Mouse (Mus musculus) mesoderm, embryonic 11.5 days (tissue): Measurements from ENCODE around the gene Lsm10.
"Not testable (repeated sequence)": the region's sequence is repeated elsewhere in the genome, so short reads cannot be mapped to it uniquely, and the experiment has no call there.

Experiments
- DNase-seq: peaks from one replicate; pipeline ENCODE4 v3.0.0-alpha.2; 2012; ENCODE audit warnings: low read depth, low spot score

Gene Lsm10

GRCm38 (mm10) chr4:126095622-126096430, 597 bp upstream of the Lsm10 start:
- DNase-seq, result not testable (repeated sequence)

GRCm38 (mm10) chr4:126097711-126098253, 1.4 kb downstream of the Lsm10 start:
- no peak for DNase-seq

GRCm38 (mm10) chr4:126099365-126099764, 2.9 kb downstream of the Lsm10 start:
- no peak for DNase-seq

GRCm38 (mm10) chr4:126100764-126101163, 4.3 kb downstream of the Lsm10 start:
- DNase-seq, result no peak

- no peak for DNase-seq
Observed at GRCm38 (mm10) chr4:126102061-126102841, 5.8 kb downstream of the Lsm10 start.

- DNase-seq, result peak; percentile 72
Observed at GRCm38 (mm10) chr4:126103057-126103581, 6.7 kb downstream of the Lsm10 start.

GRCm38 (mm10) chr4:126103590-126104068, 7.2 kb downstream of the Lsm10 start, which contains the start of gene Stk40:
Gene Stk40 (plus strand): TSS chr4:126103957.
- DNase-seq, result peak; percentile 98

GRCm38 (mm10) chr4:126104261-126105075, 8.0 kb downstream of the Lsm10 start:
- no peak for DNase-seq

- no peak for DNase-seq
Observed at GRCm38 (mm10) chr4:126105131-126105783, 8.8 kb downstream of the Lsm10 start.

- no peak for DNase-seq
Observed at GRCm38 (mm10) chr4:126108061-126108740, 11.8 kb downstream of the Lsm10 start.

GRCm38 (mm10) chr4:126109613-126110373, 13.4 kb downstream of the Lsm10 start:
- no peak for DNase-seq

GRCm38 (mm10) chr4:126110374-126111152, 14.1 kb downstream of the Lsm10 start:
- no peak for DNase-seq

- DNase-seq, result no peak
Observed at GRCm38 (mm10) chr4:126111153-126111549, 14.7 kb downstream of the Lsm10 start.

GRCm38 (mm10) chr4:126113243-126113642, 16.8 kb downstream of the Lsm10 start:
- DNase-seq, result no peak

- peak; percentile 69 for DNase-seq
Observed at GRCm38 (mm10) chr4:126113943-126114342, 17.5 kb downstream of the Lsm10 start.

GRCm38 (mm10) chr4:126115411-126115810, 19.0 kb downstream of the Lsm10 start:
- DNase-seq, result no peak

GRCm38 (mm10) chr4:126115871-126116521, 19.6 kb downstream of the Lsm10 start:
- DNase-seq, result no peak

GRCm38 (mm10) chr4:126117116-126117515, 20.7 kb downstream of the Lsm10 start:
- DNase-seq, result no peak
